In the genomic region with DNA sequence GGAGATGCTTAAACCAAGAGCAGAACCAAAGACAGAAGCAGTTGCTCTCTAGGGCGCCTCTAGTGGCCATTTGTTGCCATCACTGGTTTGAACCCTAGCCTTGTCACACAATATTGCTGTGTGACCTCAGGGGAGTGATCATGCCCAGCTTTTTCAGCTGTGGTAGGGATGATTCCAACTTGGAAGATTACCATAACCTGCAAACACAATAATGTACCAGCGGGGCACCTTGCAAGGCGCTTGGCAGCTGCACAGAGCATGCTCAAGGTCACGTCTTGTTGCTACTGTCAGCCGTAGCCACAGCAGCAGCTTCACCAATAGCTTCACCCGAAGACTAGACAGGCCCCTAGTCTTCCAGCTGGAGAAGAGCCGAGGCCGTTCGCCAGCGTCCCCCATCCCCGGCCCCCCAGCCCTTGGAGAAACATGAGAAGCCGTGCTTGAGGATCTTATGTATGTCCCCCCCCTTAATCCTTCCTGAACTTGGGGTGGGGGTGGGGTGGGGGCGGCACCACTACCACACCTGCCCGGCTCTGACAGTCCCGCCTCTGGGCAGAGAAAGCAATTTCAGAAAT, we compare ENCODE assay signal across 8 mouse cellular contexts. TPM values are rescaled to one million over a fixed set of nuclear protein-coding genes. Genes with fewer than 3 reads are reported as not detected.
DNase-seq lines count a peak whose midpoint lies in the region; ATAC-seq and TF ChIP-seq lines count a peak whose summit lies in the region.

No protein-coding gene starts in this region.

- H3K9me3 ChIP-seq in heart, embryonic 11.5 days (replicated peaks; ENCODE audit: control insufficient read depth, low read length), result no peaks in the 10 kb centered on the region
- no peaks in the 10 kb centered on the region for H3K9me3 ChIP-seq in forebrain, embryonic 12.5 days

- peak overlapping the region; percentile 62 for H3K4me2 ChIP-seq in heart, embryonic 11.5 days
- peak overlapping the region; percentile 38 for H3K4me2 ChIP-seq in forebrain, embryonic 12.5 days

- no peak for DNase-seq in heart, postnatal 25 days (ENCODE audit: low spot score)
- peak; percentile 39 for DNase-seq in brain, adult 2 months (ENCODE audit: low read depth, low spot score)
- peak; percentile 61 for DNase-seq in kidney, adult 2 months
- DNase-seq in thymus, postnatal 0 days (ENCODE audit: low spot score), result peak; percentile 19
- no peak for DNase-seq in left cerebral cortex, adult 8-10 months (ENCODE audit: low spot score in 2 of 2)

- H3K4me1 ChIP-seq in heart, embryonic 11.5 days (ENCODE audit: control insufficient read depth, insufficient read depth, low read length), result peaks cover 9% of the 10 kb centered on the region; the same call in 1 of the 2 replicates
- peaks cover 13% of the 10 kb centered on the region for H3K4me1 ChIP-seq in forebrain, embryonic 12.5 days
- H3K4me1 ChIP-seq in kidney, adult 2 months (ENCODE audit: control insufficient read depth, insufficient read depth, low read length), result no peaks in the 10 kb centered on the region; the same call in 1 of the 2 replicates

- no peaks in the 10 kb centered on the region for H3K36me3 ChIP-seq in heart, embryonic 11.5 days (ENCODE audit: control insufficient read depth, insufficient read depth, low read length)
- H3K36me3 ChIP-seq in forebrain, embryonic 12.5 days (replicated peaks), result no peaks in the 10 kb centered on the region
- H3K36me3 ChIP-seq in kidney, adult 2 months (ENCODE audit: control insufficient read depth, insufficient read depth, low read length), result no peaks in the 10 kb centered on the region

- peak; percentile 56 for TF ChIP-seq CTCF in kidney, adult 2 months (conservative IDR thresholded peaks at IDR 0.05; ENCODE audit: insufficient read depth, insufficient read length, low read depth, low read length)

- H3K27ac ChIP-seq in heart, embryonic 11.5 days (ENCODE audit: low read depth, low read length), result no peak overlapping the region
- peak overlapping the region; percentile 50 for H3K27ac ChIP-seq in forebrain, embryonic 12.5 days
- H3K27ac ChIP-seq in kidney, adult 2 months (ENCODE audit: insufficient read depth, low read depth, low read length), result no peak overlapping the region

- H3K27me3 ChIP-seq in heart, embryonic 11.5 days (ENCODE audit: control insufficient read depth, insufficient read depth, low read length), result no peaks in the 10 kb centered on the region
- H3K27me3 ChIP-seq in forebrain, embryonic 12.5 days, result no peaks in the 10 kb centered on the region
- no peaks in the 10 kb centered on the region for H3K27me3 ChIP-seq in kidney, adult 2 months (replicated peaks; ENCODE audit: control insufficient read depth, insufficient read depth, low read length)

- 22% methylated on average over 15 of the region's 15 CpGs for WGBS in heart, embryonic 11.5 days (ENCODE audit: insufficient replicate concordance)
- WGBS in forebrain, embryonic 12.5 days, result 33% methylated on average over 15 of the region's 15 CpGs
- 19% methylated on average over 15 of the region's 15 CpGs for WGBS in kidney, adult 2 months

- ATAC-seq in heart, embryonic 11.5 days (replicated peaks; ENCODE audit: insufficient number of reproducible peaks, low FRiP score, low TSS enrichment), result peak; percentile 47; the same call in 1 of the 2 replicates
- peak; percentile 60; the same call in 1 of the 2 replicates for ATAC-seq in forebrain, embryonic 12.5 days (ENCODE audit: low FRiP score)
- 0 out of 2 replicates have a peak, but pooled peaks have one; percentile 27 for ATAC-seq in megakaryocyte, adult 5-6 weeks (ENCODE audit: poor library complexity, severe bottlenecking)

- H3K9ac ChIP-seq in heart, embryonic 11.5 days (ENCODE audit: low read depth, low read length), result peak overlapping the region; percentile 35
- H3K9ac ChIP-seq in forebrain, embryonic 12.5 days, result no peak overlapping the region; the same call in 1 of the 2 replicates

- no peak for TF ChIP-seq POLR2A in kidney, adult 2 months (IDR thresholded peaks at IDR 0.05; ENCODE audit: low read depth, low read length)

- peak overlapping the region; percentile 22; the same call in 1 of the 2 replicates for H3K4me3 ChIP-seq in heart, embryonic 11.5 days (ENCODE audit: low read depth, low read length)
- no peak overlapping the region for H3K4me3 ChIP-seq in forebrain, embryonic 12.5 days (replicated peaks)
- H3K4me3 ChIP-seq in kidney, adult 2 months (ENCODE audit: insufficient read depth, low read depth, low read length), result no peak overlapping the region

- intact Hi-C loops in heart, postnatal 25 days (cut with DNase I), result loop anchor here (5.0 kb wide), 1 partner anchor 44 kb away; no protein-coding TSS in a partner anchor

RNA-seq across cellular contexts. Expression of gene Gosr2, which starts 23.9 kb away (rescaled TPM):
- polyA plus RNA-seq in heart, embryonic 11.5 days (2014; fragmentation: Nextera tagmentation; extraction: Ambion mirVana), result 61.6 and 79.2 TPM in 2 replicates
- total RNA-seq in heart, postnatal 25 days (2021), result 10 to 100 TPM; 39.2 to 39.3 TPM
- polyA plus RNA-seq in forebrain, embryonic 12.5 days (2016; fragmentation: Nextera tagmentation; extraction: Ambion mirVana), result 95.2 and 95.4 TPM in 2 replicates
- 94.2 and 101 TPM in 2 replicates for polyA plus RNA-seq in kidney, adult 2 months (2012; rRNA removed)
- 45.8 and 46.8 TPM in 2 replicates for total RNA-seq in megakaryocyte, adult 5-6 weeks (2015)
- total RNA-seq in megakaryocyte, adult 5-6 weeks (2017), result 45.5 and 51.8 TPM in 2 replicates
- 87.5 and 91.5 TPM in 2 replicates for polyA plus RNA-seq in thymus, postnatal 0 days (2015; fragmentation: Nextera tagmentation; extraction: Ambion mirVana)
- 10 to 100 TPM; 65.0 to 72.7 (median 68.9) TPM for total RNA-seq in left cerebral cortex, adult 8-10 months (2022)

RNA-seq across cellular contexts. Expression of gene Wnt9b, which starts 28.1 kb away (rescaled TPM):
- polyA plus RNA-seq in heart, embryonic 11.5 days (2014; fragmentation: Nextera tagmentation; extraction: Ambion mirVana), result 0.90 and 1.3 TPM in 2 replicates
- total RNA-seq in heart, postnatal 25 days (2021), result under 1 TPM; 0.78 to 0.99 TPM
- polyA plus RNA-seq in forebrain, embryonic 12.5 days (2016; fragmentation: Nextera tagmentation; extraction: Ambion mirVana), result 0.40 and 0.69 TPM in 2 replicates
- 2.7 and 3.5 TPM in 2 replicates for polyA plus RNA-seq in kidney, adult 2 months (2012; rRNA removed)
- not detected in 2 replicates for total RNA-seq in megakaryocyte, adult 5-6 weeks (2015)
- not detected in 2 replicates for total RNA-seq in megakaryocyte, adult 5-6 weeks (2017)
- 0.03 TPM in 1 of 2 replicates, not detected in the other for polyA plus RNA-seq in thymus, postnatal 0 days (2015; fragmentation: Nextera tagmentation; extraction: Ambion mirVana)
- total RNA-seq in left cerebral cortex, adult 8-10 months (2022), result under 1 TPM; 0.14 to 0.39 (median 0.22) TPM

RNA-seq across cellular contexts. Expression of gene Wnt3, which starts 52.4 kb away (rescaled TPM):
- 0.14 and 0.23 TPM in 2 replicates for polyA plus RNA-seq in heart, embryonic 11.5 days (2014; fragmentation: Nextera tagmentation; extraction: Ambion mirVana)
- total RNA-seq in heart, postnatal 25 days (2021), result not detected
- 6.6 TPM in 2 replicates for polyA plus RNA-seq in forebrain, embryonic 12.5 days (2016; fragmentation: Nextera tagmentation; extraction: Ambion mirVana)
- not detected in 2 replicates for polyA plus RNA-seq in kidney, adult 2 months (2012; rRNA removed)
- total RNA-seq in megakaryocyte, adult 5-6 weeks (2015), result not detected in 2 replicates
- not detected in 2 replicates for total RNA-seq in megakaryocyte, adult 5-6 weeks (2017)
- polyA plus RNA-seq in thymus, postnatal 0 days (2015; fragmentation: Nextera tagmentation; extraction: Ambion mirVana), result 0.13 and 0.17 TPM in 2 replicates
- total RNA-seq in left cerebral cortex, adult 8-10 months (2022), result 1 to 10 TPM; 1.3 to 2.6 (median 1.9) TPM

Comparison
In these comparisons a context has a peak if more than half of its experiments do, and no peak if none do; other contexts are left out.
1. DNase-seq: peak in brain, adult 2 months (single experiment), kidney, adult 2 months (single experiment) and thymus, postnatal 0 days (single experiment); none in heart, postnatal 25 days (single experiment) and left cerebral cortex, adult 8-10 months (0 of 2).
2. Peak in every context shown above with its lines, with median percentiles within 50 percentile points of each other: ATAC-seq.